Mouse (Mus musculus) megakaryocyte-erythroid progenitor cell, adult 5-6 weeks (primary cell): ENCODE measurements at regions not wholly inside any gene's neighbourhood (a gene's known extent, or its start where the extent isn't known, plus 50 kb on each side); places are given as distances from the start of the nearest gene placed in this dataset.
"Not testable (repeated sequence)": the region's sequence is repeated elsewhere in the genome, so short reads cannot be mapped to it uniquely, and the experiment has no call there.

ENCODE experiments used
- ATAC-seq: replicated peaks from 2 replicates; pipeline ENCODE4 v1.8.0; 2016; ENCODE audit warnings: mild to moderate bottlenecking, inconsistent platforms; ENCODE audit not compliant: severe bottlenecking, poor library complexity, low FRiP score, low TSS enrichment

GRCm38 (mm10) chr12:29343147-29343852 lies 184.9 kb upstream of the Myt1l start:
- ATAC-seq = no peak

GRCm38 (mm10) chr12:29348698-29349097 lies 179.5 kb upstream of the Myt1l start:
- ATAC-seq = no peak

- ATAC-seq = no peak
Observed at GRCm38 (mm10) chr12:29349146-29349850, 178.9 kb upstream of the Myt1l start.

- no peak for ATAC-seq
Observed at GRCm38 (mm10) chr12:29353777-29354496, 174.2 kb upstream of the Myt1l start.

- ATAC-seq = no peak
Observed at GRCm38 (mm10) chr12:29354816-29355215, 173.4 kb upstream of the Myt1l start.

GRCm38 (mm10) chr12:29356681-29357397 lies 171.3 kb upstream of the Myt1l start:
- no peak for ATAC-seq

- ATAC-seq = no peak
Observed at GRCm38 (mm10) chr12:29361236-29361635, 166.9 kb upstream of the Myt1l start.

- ATAC-seq = not testable (repeated sequence)
Observed at GRCm38 (mm10) chr12:29367741-29368106, 160.5 kb upstream of the Myt1l start.

GRCm38 (mm10) chr12:29368107-29368819 lies 159.9 kb upstream of the Myt1l start:
- ATAC-seq = no peak

GRCm38 (mm10) chr12:29368820-29369175 lies 159.4 kb upstream of the Myt1l start:
- no peak for ATAC-seq

GRCm38 (mm10) chr12:29391756-29392155 lies 136.4 kb upstream of the Myt1l start:
- ATAC-seq = no peak

GRCm38 (mm10) chr12:29394271-29394670 lies 133.9 kb upstream of the Myt1l start:
- no peak for ATAC-seq

- ATAC-seq = no peak
Observed at GRCm38 (mm10) chr12:29394881-29395280, 133.3 kb upstream of the Myt1l start.

GRCm38 (mm10) chr12:29395401-29395982 lies 132.7 kb upstream of the Myt1l start:
- ATAC-seq = no peak

GRCm38 (mm10) chr12:29404434-29404833 lies 123.8 kb upstream of the Myt1l start:
- ATAC-seq = no peak

- no peak for ATAC-seq
Observed at GRCm38 (mm10) chr12:29409336-29410055, 118.7 kb upstream of the Myt1l start.

- no peak for ATAC-seq
Observed at GRCm38 (mm10) chr12:29433936-29434335, 94.2 kb upstream of the Myt1l start.

GRCm38 (mm10) chr12:29439343-29440019 lies 88.7 kb upstream of the Myt1l start:
- ATAC-seq = no peak
